Mouse (Mus musculus) frontal cortex, postnatal 25 days (tissue): ENCODE results near the gene Sppl3.

Source experiments
- DNase-seq, 2 experiments: peaks; one replicate each; pipeline ENCODE4 v3.0.0; 2022; ENCODE audit warnings: low spot score in 2 of 2

Gene Sppl3

DNA sequence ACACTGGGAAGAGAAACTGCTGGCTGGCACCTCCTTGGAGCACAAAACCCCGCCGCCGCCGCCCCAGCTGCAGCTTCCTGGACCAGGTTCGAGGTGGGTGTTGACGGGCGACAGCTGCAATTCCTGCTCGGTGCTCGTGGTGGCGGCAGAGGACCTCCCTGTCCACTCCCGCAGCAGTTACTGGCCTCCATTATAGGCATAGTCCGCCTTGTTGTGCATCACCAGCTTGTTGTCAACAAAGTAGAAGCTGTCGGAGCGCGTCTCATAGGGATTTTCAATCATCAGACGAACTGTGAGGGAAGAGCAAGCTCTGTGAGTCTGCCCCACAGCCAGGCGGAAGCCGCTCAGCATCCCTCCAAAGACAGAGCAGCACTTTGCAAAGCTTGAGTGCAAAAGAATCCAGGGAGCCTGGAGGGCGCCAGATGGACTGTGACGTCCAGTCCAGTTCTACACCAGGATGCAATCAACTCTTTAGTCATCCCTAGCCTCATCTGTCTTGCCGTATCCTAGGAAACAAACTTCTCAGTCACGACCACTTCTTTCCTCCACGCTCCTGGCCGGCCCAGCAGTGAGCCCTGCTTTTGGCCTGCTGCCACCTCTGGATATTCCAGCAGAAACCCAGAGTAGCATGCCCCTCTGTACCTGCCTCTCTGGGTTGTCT is 114.4 kb downstream of the Sppl3 start:
- DNase-seq, result peak; percentile 83 to 84

DNA sequence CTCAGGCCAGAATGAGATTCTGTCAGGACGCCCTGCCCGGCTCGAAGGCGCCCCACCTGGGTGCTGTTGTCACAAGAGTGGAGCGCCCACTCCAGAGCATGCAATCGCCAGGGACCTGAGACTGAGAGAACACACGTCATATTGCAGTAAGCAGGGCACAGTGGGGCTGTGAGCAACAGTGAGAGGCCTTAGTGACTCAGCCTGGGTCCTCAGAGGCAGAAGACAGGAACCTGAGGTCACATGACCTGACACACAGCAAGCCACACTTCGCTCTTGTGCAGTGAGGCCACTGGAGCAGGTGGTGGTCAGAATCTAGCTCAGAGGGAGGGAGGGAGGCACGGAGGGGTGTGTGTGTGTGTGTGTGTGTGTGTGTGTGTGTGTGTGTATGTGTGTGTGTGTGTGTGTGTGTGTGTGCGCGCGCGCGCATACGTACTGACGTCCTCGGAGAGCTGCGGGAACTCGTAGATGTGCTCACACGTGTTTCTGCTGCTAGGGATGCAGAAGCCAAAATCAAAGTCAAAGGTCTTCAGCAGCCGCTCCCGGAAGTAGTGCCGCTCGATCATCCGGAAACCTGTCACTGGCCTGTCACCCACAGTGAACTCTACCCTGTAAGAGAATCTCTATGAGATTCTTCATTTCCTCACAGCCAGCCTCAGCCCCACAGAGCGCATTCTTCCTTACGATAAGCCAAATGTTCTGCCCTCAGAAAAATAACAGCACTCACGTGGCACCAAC is 115.8 kb downstream of the Sppl3 start:
- no peak for DNase-seq

- DNase-seq, result no peak
Measured at GRCm38 (mm10) chr5:115127421-115128179, 116.7 kb downstream of the Sppl3 start.

DNA sequence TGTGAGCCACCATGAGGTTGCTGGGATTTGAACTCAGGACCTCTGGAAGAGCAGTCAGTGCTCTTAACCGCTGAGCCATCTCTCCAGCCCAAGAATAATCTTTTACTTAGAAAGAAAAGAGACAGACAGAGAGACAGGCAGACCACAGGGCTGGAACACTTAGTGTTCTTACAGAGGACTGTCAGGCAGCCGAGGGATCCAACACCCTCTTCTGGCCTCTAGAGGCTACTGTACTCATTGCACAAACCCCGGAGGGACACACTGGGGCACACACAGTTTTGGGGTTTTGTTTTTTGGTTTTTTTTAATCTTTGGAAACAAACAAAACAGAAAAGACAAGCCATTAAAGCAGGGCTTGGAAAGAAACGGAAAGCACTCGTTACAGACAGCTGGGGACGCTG is 118.4 kb downstream of the Sppl3 start:
- DNase-seq, result no peak

DNA sequence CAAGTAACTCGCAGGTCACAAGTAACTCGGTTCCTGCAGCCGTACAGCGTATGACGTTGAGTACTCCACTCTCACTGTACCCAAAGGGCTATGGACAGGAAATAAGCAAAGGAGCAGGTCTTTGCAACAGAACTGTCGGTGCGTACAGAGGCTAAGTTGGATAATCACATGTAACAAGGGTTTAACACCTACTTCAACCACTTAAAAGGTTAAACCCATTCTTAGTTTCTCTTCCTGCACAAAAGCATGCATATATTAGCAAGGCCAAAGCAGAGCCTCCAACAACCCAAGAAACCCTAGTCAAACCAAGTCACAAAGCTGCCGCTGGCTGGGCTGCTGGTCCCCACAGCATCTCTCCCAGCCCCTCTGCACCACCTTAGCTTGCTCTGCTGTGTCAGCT is 121.5 kb downstream of the Sppl3 start:
- DNase-seq, result no peak

- DNase-seq, result no peak
Measured at GRCm38 (mm10) chr5:115133358-115134066, 122.6 kb downstream of the Sppl3 start.

DNA sequence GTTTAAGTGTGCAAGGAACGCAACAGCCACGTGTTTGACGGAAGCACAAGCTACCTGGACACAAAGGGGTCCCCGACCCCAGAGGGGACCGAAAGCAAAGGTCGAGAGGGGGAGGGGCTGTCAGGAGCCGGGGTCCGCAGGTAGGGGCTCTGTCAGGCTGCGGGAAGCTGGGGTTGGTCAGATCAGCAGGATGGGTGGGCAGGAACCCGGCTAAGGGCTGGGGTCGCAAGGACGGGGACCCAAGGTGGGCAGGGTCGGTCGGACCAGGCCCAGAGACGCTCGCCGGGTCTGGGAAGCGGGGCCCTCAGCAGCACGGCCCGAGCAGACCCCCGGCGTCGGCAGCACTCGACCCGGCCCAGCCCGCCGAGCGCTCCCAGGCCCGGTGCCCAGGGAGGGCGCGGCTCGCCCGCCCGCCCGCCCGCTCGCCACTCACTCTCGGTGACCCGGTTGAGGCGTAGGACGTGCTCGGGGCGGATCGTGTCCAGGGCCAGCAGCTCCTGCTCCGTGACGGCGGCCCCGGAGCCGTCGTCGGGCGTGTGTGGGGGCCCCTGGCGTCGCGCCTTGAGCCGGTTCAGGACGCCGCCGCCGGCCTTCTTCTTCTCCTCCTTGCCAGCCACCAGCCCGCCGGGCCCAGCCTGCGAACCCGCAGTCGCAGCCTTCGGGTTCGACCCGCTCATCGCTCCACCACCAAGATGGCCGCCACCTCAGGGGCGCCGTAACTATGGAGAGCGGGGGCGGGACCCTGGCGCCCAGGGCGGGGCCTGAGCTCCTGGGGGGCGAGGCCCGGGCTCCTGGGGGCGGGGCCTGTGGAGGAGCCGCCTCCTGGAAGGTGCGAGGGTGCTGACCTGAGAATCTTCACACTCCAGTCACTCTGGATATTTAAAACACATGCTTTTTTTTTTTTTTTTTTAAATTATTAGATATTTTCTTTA is 123.6 kb downstream of the Sppl3 start, which contains the start of gene Unc119b:
Gene Unc119b, minus strand, starts transcription at position 742 of the 932 bp plus-strand sequence.
- DNase-seq, result peak; percentile 71 to 75

GRCm38 (mm10) chr5:115139124-115139523 is 128.2 kb downstream of the Sppl3 start:
- DNase-seq, result no peak

GRCm38 (mm10) chr5:115140726-115141125 is 129.8 kb downstream of the Sppl3 start:
- DNase-seq, result no peak

GRCm38 (mm10) chr5:115142166-115142697 is 131.3 kb downstream of the Sppl3 start:
- no peak for DNase-seq

DNA sequence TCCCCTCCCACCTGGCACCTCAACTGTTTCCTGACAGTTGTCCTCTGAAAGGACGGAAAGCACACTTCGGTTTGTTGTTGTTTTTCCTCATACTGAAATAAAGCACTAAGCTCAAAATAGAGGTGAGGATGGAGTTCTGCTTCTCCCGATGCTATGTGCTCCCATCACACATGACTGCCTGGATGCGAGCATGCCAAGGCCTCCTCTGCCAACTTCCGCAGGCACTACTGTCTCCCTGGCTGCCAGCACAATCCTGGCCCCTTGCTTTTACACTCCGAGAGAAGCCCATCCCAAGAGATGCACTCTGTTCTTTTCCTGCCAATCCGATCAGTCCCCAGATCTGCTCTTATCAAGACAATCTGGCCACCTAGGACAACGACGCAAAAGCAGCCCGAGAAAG is 132.6 kb downstream of the Sppl3 start:
- no peak for DNase-seq

DNA sequence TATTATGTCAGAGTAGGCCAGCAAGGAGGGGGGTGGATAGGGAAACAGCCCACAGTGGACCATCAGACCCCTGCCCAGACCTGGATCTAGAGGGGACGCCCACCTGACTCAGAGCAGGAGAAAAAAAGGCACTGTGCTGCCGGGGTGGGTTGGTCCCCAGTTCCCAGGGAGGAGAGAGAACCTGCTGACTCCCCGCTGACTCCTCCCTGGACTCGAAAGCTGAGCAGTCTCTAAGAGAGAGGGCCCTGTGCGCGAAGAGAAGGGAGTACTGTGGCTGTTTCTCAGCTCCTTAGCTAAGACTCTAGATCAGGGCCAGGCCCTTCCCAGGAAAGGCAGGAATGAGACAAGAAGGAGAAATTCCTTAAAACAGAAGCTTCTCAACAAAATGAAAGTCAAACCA is 133.5 kb downstream of the Sppl3 start:
- no peak for DNase-seq

DNA sequence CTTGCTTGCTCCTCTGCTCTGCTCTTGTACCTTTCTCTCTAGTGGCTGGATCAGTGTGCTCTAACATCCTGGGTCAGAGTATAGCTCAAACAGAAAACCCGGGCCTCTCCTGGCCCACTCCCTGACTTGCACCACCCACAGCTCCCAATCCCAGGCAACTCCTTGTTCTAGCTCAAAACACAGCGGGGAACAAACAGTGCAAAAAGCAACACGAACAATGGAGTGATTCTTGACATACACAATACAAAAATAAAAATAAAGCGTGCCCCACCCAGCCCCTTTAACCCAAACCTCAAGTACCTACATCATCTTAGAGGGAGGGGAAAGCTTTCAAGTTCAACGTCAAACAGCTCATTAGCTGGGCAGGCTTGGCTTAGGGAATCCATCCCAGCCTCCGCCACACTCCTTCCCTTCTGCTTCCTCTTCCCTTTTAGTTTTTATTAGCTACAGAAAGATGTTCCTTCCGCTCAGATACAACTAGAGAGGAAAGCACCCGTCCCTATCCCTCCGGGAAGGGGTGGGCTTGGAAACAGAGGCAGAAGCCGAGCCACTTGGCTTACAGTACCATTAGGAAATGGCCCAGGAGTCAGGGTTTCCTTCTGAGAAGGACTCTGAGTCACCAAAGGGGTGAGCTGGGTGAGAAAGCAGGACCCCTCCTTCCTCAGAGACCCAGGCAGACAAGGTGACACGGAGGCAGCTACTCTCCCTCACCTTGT is 134.5 kb downstream of the Sppl3 start:
- no peak for DNase-seq

DNA sequence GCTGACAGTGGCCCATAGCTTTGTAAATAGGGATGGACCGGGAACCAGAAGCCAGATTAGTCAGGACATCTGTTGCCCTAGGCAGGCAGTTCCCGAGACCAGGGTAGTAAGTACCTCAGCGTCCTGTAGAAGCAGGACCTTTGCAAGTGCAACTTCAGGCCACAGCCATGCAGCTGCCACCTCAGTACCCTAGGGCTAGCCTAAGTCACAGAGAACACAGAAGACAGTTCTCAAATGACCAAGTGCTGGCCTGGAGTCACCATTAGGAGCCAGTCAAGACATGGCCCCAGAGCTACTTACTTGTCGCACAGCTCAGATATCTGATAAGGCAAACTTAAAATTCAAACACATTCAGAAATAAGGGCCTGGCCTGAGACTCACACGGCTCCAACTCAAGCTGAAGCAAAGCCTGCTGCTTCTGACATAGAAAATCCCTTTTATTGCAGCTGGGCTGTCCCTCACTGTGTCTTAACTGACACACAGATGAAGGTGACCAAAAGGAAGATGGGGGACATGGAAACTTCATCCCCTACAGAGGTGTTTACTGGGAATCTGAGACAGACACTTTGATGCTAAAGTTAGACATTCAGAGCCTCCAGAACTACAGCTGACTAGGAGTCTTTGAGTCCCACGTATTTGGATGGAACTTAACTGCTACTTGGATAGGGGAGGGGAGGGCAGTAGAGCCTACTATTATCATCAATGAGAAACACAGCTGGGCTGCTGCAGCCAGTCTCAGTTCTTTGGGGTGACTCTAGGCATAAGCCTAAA is 135.2 kb downstream of the Sppl3 start:
- DNase-seq, result no peak

DNA sequence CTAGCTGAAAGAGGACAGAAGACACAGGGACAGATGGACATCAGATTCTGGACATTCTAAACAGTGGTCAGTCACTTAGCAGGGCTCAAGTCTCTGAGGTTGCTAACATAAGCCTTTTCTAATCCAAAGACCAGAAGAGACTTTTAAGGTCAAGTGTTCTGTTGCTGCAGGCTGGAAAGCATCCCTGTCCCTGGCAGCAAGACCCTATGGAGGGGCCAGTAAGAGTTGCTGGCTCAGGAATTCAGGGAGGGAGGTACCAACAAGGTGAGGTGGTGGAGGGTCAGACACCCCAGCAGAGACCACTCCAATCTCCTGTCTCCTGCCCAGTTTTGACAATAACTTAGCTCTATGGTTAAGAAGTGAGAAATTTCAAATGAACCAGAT is 135.8 kb downstream of the Sppl3 start:
- no peak for DNase-seq

- no peak for DNase-seq
Measured at GRCm38 (mm10) chr5:115147388-115147787, 136.5 kb downstream of the Sppl3 start.

GRCm38 (mm10) chr5:115148378-115148777 is 137.4 kb downstream of the Sppl3 start:
- no peak for DNase-seq
